Mouse (Mus musculus) neutrophil, adult 5-6 weeks (primary cell): ENCODE results near the gene Psen2. TPM values are rescaled to one million over a fixed set of nuclear protein-coding genes. Genes with fewer than 3 reads are reported as not detected.
A peak's percentile ranks its signal among the peaks of the same experiment; 100 is the strongest.

Source experiments
- ATAC-seq: fragments of 151-379, 151-347 bp; 2 replicates; pipeline ENCODE4 v1.8.0; 2017; ENCODE audit warnings: mild to moderate bottlenecking, moderate TSS enrichment; ENCODE audit not compliant: insufficient number of reproducible peaks, poor library complexity, low FRiP score, severe bottlenecking; ENCODE audit errors: extremely low read depth
- total RNA-seq: library from RNA; stranded (forward); fragments of 200-1000 nt; gene quantifications from 2 replicates; pipeline ENCODE4 v1.2.3, GENCODE M21; 2017

The Psen2 gene
- total RNA-seq, 1 experiment from 2014 or later, result 66.0 TPM

GRCm38 (mm10) chr1:180282581-180282980 is 19.3 kb upstream of the Psen2 start:
- ATAC-seq, result no peak

- peak; percentile 84 for ATAC-seq
These were observed 16.4 kb upstream of the Psen2 start for GRCm38 (mm10) chr1:180279648-180280047.

- ATAC-seq, result no peak
These were observed 14.3 kb upstream of the Psen2 start for GRCm38 (mm10) chr1:180277563-180277962.

- no peak for ATAC-seq
These were observed 11.6 kb upstream of the Psen2 start for GRCm38 (mm10) chr1:180274725-180275308.

- no peak for ATAC-seq
These were observed 5.8 kb upstream of the Psen2 start for GRCm38 (mm10) chr1:180269033-180269432.

- ATAC-seq, result peak; percentile 94
These were observed 5.2 kb upstream of the Psen2 start for GRCm38 (mm10) chr1:180268249-180269031.

GRCm38 (mm10) chr1:180267151-180267550 is 3.9 kb upstream of the Psen2 start:
- no peak for ATAC-seq

GRCm38 (mm10) chr1:180265399-180265798 is 2.2 kb upstream of the Psen2 start:
- ATAC-seq, result no peak

- no peak for ATAC-seq
These were observed 1.6 kb upstream of the Psen2 start for GRCm38 (mm10) chr1:180264851-180265250.

GRCm38 (mm10) chr1:180264389-180264788 is 1.2 kb upstream of the Psen2 start:
- ATAC-seq, result no peak

- ATAC-seq, result no peak
These were observed 1.2 kb downstream of the Psen2 start for GRCm38 (mm10) chr1:180261857-180262570.

- no peak for ATAC-seq
These were observed 1.8 kb downstream of the Psen2 start for GRCm38 (mm10) chr1:180261415-180261814.

- peak; percentile 28; the same call in 1 of the 2 replicates for ATAC-seq
These were observed 2.4 kb downstream of the Psen2 start for GRCm38 (mm10) chr1:180260886-180261285.

GRCm38 (mm10) chr1:180259753-180260152 is 3.5 kb downstream of the Psen2 start:
- ATAC-seq, result no peak

GRCm38 (mm10) chr1:180257446-180257845 is 5.8 kb downstream of the Psen2 start:
- ATAC-seq, result no peak

- ATAC-seq, result no peak
These were observed 6.4 kb downstream of the Psen2 start for GRCm38 (mm10) chr1:180256866-180257265.

- peak; percentile 87 for ATAC-seq
These were observed 7.0 kb downstream of the Psen2 start for GRCm38 (mm10) chr1:180256138-180256674.

- ATAC-seq, result peak; percentile 2; the same call in 1 of the 2 replicates
These were observed 7.7 kb downstream of the Psen2 start for GRCm38 (mm10) chr1:180255294-180256117.

- ATAC-seq, result no peak
These were observed 8.9 kb downstream of the Psen2 start for GRCm38 (mm10) chr1:180254316-180254715.
